Mouse (Mus musculus): ENCODE results near the gene Rnh1.

- TF ChIP-seq GATA1 (IDR thresholded peaks at IDR 0.05; ENCODE audit: borderline replicate concordance, low read length), result no peak
- no peak for TF ChIP-seq CTCF (IDR thresholded peaks at IDR 0.05; ENCODE audit: low read depth, low read length)
Measured at GRCm38 (mm10) chr7:141191796-141192685, 19.4 kb upstream of the Rnh1 start.
